Mouse (Mus musculus) urinary bladder, adult 2 months (tissue): Measurements from ENCODE around the gene Hhat. TPM values are rescaled to one million over a fixed set of nuclear protein-coding genes. Genes with fewer than 3 reads are reported as not detected.

ENCODE experiments used
- DNase-seq: peaks from one replicate; pipeline ENCODE4 v3.0.0; 2022; ENCODE audit warnings: low spot score
- polyA plus RNA-seq: library from polyadenylated mRNA; depleted of rRNA; stranded (reverse); fragments of >200 nt; gene quantifications from 2 replicates; pipeline ENCODE4 v1.2.3, GENCODE M21; 2012

Hhat gene
- polyA plus RNA-seq, 1 experiment: 3.1 TPM

DNA sequence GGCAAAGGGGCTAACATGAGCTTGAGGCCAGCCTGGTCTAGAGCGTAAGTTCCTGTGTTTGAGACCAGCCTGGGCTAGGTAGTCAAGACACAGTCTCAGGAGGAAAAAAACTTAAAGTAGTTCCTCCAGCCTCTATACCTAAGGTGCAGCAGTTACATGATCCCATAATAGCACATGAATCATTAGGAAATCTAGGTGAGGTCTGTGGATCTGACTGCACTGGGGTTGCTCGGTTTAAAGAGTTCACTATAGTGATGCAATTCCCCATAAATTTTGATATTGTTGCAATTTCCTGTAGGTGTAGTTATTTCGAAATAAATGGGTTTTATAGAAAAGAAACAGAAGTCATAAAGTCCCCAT lies 26.2 kb downstream of the Hhat start:
- no peak for DNase-seq

- DNase-seq: no peak
Observed at GRCm38 (mm10) chr1:192742394-192743251, 28.4 kb downstream of the Hhat start.

GRCm38 (mm10) chr1:192741896-192742295 lies 29.1 kb downstream of the Hhat start:
- DNase-seq: no peak

- DNase-seq: no peak
Observed at GRCm38 (mm10) chr1:192736524-192736923, 34.5 kb downstream of the Hhat start.

DNA sequence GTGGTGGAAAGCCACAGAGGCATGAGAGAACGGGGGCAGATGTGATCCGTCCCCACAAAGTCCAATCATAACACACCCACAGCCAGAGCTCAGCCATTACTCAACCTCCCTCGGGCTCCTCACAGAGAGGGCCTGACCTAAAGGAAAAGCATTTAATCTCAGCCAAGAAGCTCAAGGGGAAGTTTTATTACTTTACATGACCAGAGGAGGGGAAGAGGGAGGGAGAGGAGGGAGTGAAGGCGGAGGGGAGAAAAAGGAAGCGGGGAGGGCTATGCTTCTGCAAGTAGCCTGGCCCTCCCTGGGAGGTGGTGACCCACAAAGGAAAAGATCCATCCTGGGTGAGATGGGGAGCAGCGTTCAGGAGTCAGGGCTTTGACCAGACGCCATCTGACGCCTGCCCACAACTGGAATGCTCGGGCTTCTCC lies 35.0 kb downstream of the Hhat start:
- no peak for DNase-seq

DNA sequence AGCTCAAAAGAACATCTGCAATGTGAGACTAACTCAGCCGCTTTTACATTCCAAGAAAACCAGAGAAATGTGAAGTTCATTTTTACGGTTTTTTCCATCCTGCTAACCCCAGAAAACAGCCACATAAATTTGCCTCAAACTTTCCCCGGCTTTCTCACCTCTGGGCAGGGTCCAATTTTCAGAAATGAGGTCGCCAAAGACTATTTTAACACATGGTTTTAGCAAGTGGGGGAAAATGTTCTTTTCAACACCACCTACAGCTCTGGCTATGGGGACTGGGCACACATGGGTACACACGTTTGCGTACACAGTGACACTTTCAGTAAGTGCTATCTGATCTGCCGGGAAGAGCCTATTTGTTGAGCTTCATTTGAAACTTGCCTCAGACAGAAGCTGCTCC lies 40.5 kb downstream of the Hhat start:
- DNase-seq: no peak

GRCm38 (mm10) chr1:192726996-192727624 lies 43.9 kb downstream of the Hhat start:
- peak; percentile 41 for DNase-seq

DNA sequence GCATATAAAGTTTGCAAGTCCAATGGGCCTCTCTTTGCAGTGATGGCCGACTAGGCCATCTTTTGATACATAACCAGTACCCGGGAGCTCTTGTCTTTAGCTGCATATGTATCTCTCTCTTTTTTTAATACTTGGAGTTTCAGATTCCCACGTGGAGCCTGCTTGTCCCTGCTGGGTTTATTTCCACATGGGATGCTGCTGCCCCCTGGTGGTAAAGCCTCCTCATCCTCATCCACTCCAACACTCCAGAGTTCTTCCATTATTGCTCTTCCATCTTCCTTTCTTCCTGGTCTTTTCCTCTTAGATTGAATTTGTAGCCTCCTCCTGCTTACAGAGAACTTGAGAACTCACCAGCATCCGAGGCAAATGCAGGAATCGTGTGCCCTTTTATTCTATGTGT lies 48.9 kb downstream of the Hhat start:
- peak; percentile 28 for DNase-seq

DNA sequence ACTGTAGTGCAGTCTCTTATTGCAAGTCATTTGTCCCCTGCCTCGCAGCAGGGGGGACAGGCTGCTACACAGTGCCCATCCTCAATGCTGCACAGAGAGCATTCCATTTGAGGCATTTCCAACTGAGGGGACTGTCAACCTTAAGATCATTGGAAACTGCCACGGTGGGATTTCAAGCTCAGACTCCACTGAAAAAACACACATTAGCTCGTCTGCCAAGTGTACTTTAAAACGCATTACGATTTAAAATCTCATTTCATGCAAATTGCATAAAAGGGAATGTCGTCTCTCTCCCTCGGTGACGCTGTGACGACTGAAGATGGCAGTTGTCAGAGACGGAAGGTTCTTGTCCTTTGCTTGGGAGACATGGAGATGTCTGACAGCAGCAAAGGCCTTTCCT lies 50.9 kb downstream of the Hhat start:
- no peak for DNase-seq

DNA sequence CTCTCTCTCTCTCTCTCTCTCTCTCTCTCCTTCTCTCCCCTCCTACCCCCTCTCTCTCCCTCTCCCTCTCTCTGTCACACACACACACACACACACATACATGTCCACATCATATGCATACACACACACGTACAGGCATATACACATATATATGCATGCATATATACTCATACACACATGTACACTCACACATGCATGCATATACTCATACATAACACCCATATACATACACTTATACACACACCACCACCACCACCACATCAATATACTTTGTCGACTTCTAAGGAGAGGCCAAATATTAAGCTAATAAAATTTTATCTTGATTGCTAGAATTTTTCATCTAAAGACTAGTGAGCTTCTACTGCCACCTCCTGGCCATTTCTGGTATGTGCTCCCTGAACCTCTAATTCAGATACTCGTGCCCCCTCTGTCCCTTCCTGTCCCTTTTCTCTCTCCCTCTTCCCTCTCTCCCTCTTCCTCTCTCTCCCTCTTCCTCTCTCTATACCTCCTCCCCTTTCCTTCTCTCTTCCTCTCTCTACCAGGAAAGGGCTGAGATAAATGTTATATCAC lies 59.2 kb downstream of the Hhat start:
- no peak for DNase-seq

DNA sequence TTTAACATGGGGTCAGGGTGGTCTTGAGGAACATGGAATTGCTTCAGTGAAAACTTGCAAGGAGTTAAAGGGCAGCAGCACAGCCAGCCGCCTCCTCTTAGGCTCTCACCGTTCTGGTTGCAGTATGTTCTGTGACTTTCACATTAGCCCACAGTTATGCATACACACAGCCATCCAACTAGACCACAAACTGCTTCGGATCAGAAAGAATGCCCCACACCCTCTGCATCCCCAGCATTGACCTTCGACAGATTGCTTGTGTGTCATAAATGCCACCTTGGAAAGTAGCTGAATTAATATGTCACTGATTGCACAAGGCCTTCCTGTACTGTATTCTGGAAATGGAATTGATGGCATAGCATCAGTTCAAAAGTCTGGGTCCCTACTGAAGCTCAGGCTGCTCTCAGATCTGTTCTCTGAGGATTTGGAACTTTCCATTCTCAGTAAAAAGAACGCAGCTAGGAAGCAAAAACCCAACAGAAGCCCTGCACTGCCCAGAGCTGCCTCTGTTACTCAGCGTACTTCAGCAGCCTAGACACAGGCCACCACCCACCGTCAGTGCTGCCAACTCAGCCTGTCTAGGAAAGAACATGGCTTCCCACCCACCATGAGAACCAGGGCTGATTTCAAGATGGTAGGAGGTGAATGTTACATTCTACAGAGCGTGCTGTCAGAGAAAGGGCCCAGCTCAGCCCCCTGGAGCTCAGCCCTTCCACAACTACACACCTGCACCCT lies 70.5 kb downstream of the Hhat start:
- no peak for DNase-seq

GRCm38 (mm10) chr1:192699101-192699500 lies 71.9 kb downstream of the Hhat start:
- DNase-seq: no peak

DNA sequence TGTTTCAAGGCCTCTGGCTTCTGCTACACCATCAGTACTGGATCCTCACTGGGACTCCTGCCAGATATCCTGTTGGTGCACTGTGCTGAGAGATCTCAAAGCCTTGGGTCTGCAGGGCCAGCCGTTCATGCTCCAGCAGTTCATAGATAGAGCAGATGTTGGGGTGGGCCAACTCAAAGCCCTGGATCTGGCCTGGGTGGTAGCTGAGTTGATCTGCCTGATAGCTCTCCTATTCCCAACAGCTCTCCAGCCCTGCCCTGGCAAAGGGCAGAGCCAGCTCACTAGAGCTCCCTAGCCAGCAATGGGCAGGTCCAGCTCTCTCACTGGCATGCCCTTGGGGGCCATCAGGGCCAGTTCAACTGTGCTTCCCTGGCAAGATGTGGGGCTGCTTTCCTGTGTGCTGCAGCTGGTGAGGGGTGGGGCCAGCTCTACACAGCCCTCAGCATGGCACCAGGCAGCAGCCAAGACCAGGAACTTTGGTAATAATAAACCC lies 74.6 kb downstream of the Hhat start:
- DNase-seq: no peak

DNA sequence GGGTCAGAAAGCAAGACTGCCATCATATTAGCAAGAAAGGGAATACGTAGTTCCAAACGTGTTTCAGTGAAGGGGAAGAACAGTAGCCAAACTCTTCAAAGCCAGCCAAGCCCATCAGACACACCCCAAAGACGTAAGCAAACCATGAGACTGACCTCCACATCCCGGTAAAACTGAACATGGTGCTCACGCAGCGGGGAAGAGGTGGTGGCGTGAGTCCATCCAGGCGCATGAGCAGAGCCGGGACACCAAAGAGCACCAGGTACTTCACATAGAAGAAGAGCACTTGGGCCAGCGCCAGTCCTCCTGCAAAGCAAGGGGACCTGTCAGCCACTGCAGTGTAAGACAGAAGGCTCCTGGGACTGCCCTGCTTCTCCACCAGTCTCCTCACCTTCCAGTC lies 77.4 kb downstream of the Hhat start:
- no peak for DNase-seq

GRCm38 (mm10) chr1:192692982-192693381 lies 78.0 kb downstream of the Hhat start:
- no peak for DNase-seq

- DNase-seq: no peak
Observed at GRCm38 (mm10) chr1:192682219-192682951, 88.6 kb downstream of the Hhat start.

GRCm38 (mm10) chr1:192677236-192677635 lies 93.8 kb downstream of the Hhat start:
- DNase-seq: no peak

DNA sequence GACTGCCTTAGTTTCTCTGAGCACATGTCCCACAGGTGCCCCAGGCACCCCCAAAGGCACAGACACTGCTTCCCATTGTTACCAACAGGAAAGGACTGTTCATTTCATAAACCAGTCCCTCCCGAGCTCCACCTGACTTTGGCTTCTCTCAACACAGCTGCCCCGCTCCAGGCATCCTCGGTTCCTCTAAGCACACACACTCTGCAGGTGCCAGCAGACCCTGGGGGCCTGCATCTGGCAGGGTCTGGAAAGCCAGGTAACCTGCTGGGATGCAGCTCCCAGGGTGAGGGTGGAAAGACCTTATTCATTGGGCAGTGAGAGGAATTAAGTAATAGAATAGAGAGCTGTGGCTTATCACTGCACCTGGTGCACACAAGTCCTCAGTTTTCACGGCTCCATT lies 107.4 kb downstream of the Hhat start:
- no peak for DNase-seq

GRCm38 (mm10) chr1:192663092-192663491 lies 107.9 kb downstream of the Hhat start:
- DNase-seq: no peak

DNA sequence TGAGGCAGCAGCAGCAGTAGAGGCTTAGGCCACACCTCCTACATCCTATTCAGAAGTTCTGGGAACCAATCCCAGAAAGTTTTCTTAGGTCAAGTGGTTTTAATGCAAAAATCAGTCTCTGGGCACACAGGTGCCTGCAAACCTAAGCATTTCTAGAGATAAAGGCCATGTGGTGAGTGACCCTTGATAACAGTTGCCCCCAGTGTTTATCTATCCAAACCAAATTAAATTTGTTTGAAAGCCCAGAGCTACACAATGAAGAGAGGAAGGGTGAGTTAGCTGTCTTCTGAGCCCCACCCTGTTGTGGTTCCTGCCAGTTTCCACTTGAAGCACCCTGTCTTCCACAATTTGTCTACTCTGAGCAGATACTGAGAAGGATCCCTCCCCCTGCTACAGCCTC lies 109.4 kb downstream of the Hhat start:
- no peak for DNase-seq

- DNase-seq: no peak
Observed at GRCm38 (mm10) chr1:192657417-192657816, 113.6 kb downstream of the Hhat start.
